Mouse (Mus musculus) layer of hippocampus, postnatal 10 days (tissue): ENCODE results near the gene Parva. TPM values are rescaled to one million over a fixed set of nuclear protein-coding genes. Genes with fewer than 3 reads are reported as not detected.

Experiments used
- DNase-seq, 2 experiments: peaks; one replicate each; pipeline ENCODE4 v3.0.0; 2021; ENCODE audit warnings: low spot score in 2 of 2
- total RNA-seq, 2 experiments: library from RNA; stranded (reverse); gene quantifications; 2 replicates each; pipeline ENCODE4 v1.2.3; 2021

Parva gene
- total RNA-seq, 2 experiments from 2014 or later = 50.9 to 56.0 TPM

DNA sequence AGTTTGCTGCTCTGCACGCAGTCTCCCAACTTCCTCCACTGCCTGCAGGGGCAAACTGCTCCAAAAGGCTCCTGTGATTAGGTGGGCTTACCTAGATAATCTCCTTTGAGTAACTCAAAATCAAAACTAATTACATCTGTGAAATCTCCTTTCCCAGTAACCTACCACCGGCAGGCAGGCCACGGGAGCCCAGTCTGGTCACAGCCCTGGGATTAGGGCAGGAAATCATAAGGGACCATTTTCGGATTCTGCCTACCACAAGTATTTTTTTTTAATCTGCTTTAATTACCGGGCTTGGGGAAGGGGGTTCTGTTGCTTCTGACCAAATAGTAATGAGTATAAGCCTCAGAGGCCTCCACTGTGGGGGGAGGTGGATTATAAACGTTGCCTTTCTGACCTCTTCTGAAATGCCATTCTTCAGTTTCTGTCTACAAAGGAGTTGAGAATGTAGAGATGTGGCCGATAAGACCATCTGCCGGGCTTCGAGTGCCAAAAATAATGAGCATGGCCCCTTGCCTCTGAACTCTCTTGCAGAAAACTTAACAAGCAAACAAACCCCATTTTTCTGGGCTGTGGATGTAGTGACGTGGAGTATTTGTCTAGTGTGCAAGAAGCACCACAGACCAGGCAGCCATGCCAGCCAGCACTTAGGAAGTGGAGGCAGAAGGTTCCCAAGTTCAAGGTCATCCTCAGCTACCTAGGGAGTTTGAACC lies 83.2 kb downstream of the Parva start:
- DNase-seq = no peak

DNA sequence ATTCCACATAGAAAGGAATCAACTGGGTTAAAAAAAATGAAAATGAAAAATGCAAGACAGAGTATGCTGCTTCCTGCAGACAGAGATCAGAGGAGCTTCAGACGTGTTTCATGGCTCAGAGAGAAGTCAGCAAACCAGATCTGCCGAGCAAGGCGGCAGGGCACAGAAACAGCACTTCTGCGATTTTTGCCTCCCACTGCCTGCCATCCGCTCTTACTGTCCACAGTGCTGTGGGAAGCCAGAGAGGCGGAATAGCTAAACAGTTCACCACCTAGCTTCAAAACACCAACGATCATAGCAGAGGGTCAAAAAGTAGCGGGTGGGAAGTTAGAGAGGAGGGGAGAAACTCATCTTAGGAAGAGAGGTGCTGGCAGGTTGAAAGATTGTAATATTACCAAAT lies 84.0 kb downstream of the Parva start:
- DNase-seq = no peak

DNA sequence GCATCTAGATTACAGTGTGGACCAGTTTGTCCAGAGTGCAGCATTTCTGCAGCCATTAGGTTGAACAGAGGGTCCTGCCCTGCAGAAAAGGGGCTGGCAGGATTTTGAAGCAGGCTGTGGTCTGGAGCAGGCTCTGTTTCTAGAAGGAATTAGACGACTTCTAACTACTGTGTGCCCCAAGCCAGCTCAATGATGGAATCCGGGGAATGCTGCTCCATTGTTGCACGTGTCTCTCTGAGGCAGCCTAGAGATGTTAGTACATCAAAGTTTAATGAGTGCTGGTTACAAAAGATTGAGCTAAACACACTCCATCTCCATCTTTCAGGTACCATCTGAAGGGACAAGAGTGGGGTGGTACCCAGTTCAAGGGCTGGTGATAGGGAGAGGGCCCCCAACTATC lies 85.0 kb downstream of the Parva start:
- DNase-seq = no peak

DNA sequence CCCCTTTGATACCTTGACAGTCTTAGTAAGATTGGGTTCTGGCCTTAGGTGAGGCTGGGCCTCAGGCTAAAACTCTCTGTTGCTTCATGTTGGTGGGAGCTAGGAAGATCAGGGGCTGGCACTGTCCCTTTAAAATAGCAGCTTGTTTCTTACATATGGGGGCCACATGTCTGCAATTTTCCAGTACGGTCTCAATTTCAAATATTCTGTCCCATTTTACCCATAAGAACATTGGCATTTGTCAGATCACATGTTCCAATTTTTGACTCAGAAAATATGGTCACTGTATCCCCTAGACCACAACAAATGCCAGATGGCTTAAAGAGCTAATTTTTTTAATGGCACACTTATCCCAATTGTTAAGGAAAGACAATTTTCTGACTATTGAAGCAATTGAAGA lies 85.6 kb downstream of the Parva start:
- no peak for DNase-seq

DNA sequence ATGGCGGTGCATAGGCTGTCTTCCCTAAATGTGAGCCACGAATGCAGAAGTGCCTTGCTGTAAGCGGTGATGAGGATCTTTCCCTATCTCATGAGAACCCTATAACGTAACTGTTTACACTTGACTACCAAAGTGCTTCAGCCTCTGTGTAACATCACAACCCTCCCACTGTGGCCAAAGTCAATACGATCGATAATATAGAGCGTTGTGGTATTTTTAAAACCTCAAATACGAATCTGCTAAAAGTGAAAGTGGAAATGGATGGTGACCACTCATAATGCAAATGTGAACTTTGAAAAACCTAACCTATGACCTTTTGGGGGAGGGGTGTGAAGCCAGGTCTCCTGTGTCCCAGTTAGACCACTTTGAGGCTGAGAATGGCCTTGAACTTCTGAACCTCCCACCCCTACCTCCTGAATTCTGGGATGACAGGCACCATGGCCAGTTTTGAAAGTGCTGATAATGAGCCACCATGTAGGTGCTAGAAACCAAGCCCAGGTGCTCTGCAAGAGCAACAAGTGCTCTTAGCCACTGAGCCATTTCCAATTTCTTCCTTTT lies 87.4 kb downstream of the Parva start:
- no peak for DNase-seq

DNA sequence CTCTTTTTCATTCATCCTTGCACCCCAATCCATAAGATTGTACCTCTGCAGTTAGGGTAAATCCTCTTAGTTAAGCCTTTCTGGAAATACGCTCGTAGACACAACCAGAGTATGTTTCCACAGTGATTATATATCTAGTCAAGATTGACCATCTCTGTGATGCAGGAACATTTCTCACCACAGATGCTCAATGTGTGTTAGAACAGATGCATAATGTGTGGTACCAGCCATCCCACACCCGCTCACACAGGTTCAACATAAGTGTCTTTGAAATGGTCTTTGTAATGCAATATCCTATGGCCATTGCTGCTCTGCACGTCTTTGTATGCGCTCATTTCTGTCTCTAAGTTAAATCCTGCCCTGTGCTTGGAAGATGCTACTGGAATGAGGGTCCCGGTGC lies 98.2 kb downstream of the Parva start:
- no peak for DNase-seq

DNA sequence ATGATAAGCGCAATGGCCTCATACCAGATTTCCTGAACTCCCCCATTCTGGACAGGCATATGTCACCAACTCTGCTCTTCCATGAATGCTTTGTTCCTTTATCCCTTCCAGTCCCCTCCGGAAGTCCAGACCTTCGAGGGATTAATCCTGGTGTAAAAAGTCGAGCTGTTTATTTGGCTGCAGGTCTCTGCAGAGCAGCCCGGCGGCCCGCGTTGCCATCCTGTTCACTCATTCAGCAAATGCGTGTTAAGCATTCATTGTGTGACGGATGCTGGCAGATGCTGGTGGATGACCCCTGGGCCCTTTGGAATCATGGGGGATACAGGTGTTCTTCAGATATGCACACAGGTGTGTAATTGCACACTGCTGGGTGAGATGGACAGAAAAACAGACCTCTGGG lies 98.9 kb downstream of the Parva start:
- DNase-seq = peak; percentile 31 to 42

DNA sequence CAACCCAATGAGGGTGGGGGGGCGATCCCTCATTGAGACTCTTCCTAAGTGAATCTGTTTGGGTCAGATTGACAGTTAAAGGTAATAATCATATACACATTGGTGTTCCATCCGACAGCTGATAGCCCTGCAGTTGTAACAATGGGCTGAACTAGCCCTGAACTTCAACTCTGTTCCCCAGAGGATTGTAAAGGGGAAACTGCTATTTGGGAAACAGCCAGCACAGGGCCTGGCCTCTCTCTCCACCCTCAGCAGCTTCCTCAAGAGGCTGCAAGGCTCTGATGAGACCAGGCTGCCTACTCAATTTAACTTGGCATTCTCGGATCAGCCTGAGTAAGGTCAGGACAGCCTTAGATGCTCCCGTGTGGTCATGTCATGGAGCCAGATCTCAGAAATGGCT lies 99.9 kb downstream of the Parva start:
- DNase-seq = no peak

DNA sequence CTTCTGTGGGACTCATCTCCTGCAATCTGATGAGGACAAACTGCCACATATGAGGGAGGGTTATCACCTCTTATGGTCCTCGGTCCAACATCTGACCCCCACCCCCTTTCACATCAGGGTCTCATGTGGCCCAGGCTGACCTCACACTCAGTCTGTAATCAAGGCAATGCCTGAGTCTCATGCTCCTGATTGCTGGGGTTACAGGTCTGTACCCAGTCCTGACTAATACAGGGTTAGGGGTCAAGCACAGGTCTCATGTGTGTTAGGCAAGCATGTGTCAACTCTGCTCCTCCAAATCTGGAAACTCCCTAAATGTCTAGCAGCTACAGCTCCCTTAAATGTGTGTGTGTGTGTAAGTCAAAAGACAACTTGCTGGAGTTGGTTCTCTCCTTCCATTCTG lies 100.8 kb downstream of the Parva start:
- no peak for DNase-seq

DNA sequence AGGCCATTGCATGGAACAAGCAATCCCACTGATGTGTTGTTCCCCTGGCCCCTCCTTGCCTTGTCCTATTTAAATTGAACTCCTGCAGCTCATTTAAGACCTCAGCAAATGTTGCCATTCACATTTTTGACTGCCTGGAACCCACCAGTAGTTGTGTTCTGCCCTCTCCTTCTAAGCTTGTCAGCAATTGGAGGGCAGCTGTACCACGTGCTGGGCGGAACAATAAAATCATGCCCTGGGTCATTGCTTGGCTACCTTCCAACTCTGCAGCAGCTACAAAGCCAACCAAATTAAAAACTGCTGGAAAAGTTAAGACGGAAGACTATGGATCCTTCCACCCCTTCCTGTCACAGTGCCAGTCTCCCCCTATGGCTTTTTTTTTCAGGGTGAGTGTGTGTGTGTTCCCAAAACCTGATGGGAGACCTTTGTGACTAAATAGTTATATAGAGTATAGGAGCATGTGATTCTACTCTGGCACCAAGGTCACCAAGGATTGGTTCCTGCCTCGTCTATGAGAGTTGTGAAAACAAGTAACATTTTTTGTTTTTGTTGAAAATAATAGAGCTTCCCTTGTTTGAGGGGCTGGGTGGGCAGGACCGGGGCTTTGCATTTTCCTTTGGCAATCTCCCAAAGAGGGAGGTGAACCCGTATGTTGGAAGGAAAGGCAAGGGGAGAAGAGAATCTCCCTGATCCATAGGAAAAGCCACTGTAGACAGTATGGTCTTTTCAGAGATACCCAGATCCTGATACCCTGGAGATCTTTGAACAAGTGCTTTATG lies 101.5 kb downstream of the Parva start:
- DNase-seq = no peak

DNA sequence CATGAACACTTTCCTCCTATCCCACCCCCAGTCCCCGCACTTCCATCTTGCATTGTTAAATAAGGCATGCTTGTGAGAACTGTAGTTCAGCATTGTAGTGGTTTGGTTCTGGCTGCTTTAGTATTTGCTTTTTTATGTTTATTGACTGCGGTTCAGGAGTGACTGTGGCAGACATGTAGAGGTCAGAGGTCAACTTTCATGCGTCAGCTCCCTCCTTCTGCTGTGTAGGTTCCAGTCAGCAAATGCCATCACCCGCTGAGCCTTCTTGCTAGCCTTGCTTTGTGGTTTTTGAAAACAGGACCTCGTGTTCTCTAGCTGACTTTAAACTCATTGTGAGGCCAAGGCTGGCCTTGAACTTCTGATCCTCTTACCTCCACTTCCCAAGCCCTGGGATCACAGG lies 103.6 kb downstream of the Parva start:
- no peak for DNase-seq

DNA sequence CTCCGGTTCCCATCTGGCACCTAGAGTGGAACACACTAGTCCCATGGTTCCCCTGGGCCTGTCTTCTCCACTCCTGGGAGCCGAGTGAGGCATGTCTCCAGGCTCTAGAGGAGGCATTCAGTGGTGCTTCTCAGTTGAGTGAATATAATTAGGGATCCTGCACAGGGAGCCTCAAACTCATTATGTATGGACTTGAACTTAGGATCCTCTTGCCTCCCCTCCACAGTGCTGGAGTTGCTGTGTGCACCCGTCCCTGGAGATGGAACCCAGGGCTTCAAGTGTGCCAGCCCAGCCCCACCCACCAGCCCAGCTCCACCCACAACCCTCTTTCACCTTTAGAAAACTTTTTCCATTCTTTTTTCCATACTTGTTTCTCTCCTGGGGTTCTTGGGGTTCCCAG lies 106.8 kb downstream of the Parva start:
- DNase-seq = no peak

DNA sequence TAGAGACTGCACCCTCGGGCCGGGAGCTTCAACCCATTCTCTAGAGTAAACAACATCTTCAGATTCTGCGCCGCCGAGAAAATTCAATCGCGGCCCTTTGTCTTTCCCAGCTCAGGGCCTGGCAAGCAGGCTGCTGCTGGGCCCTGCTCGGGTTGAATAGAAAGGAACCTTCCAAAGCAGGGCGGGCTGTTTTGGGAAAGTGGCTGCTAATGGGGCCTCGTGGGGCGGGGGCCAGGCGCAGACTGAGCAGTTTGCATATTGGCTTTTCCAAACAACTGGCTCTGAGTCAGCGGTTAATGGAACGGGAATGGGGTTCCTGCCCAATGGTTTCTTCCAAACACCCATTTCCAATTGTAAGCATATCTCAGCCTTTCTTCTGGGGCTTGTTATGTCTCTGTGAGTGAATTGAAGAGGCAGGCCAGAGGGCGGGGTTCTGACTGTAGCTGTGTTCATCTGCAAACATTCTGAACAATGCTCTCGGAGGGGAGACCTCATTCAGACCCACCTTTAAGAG lies 108.2 kb downstream of the Parva start:
- DNase-seq = peak; percentile 57 to 72

DNA sequence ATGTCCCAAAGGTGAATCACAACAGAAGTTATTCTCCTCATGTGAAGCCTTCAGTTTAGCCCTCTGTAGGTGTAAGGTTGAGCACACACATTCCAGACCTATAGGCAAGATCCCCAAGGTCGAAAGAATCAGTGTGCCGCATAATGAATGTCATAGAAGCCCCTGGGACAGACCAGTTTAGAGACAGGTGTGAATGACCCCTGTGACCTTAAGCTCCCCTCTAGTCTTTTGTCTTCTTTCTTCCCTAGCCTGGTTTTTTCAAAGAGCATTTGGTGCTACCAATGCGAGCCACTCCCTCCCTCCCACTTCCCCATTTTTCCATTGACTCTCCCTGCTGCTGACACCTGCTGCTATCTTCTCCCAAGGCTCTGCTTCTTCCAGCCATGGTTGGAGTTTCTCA lies 121.8 kb downstream of the Parva start:
- no peak for DNase-seq

DNA sequence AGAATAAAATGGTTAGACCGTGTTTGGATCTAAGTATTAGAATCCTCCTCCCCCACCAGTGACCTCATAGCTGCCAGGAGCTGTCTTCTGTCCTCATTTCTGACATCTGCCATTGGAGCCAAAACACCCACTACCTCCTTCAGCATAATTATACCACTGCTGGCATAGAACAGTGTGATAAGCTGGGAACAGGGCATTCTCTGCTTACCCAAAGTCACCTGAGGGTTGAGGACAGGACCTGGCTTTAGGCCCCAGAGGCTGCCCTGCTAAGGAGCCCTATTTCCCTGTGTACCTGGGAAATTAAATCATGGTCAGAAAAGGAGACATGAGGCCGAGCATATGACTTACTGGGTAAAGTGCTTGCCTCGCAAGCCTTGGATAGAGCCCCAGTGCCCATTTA lies 134.2 kb downstream of the Parva start:
- no peak for DNase-seq

DNA sequence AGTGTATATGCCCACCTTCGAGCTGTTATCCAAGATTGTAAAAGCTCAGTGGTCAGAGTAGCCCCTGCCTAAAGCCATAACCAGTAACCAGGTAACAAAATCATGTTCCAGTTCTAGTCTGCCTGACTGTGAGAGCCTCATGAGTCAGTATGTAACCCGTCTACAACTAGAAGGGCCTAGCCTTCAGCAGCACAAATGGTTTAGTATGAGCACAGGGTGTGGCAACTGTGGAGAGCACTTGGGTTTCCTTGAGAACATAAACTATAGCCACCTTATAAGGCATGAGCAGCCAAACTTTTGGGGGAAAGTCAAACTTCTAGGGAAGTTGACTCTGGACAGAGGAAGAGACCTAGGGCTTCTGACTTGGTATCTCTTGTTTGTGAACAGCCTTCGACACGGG lies 139.7 kb downstream of the Parva start:
- no peak for DNase-seq

DNA sequence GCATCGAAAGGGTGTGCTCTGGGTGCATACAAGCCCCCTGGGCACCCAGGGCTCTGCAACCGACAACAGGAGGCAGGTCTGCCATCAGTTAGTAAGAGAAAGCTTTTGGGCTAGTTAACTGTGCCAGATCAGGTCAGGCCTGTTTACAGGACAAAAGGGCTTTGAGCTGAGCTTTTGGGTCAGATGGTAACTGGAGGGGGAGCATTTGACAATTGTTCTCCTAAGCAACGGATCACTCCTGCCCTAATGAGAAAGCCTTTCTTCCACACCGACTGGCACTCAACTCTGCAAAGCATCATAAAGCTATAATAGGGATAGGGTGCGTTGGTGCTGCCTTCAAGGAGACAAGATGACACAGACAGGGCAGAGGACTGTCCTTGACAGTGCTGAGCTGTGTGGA lies 141.7 kb downstream of the Parva start:
- no peak for DNase-seq

DNA sequence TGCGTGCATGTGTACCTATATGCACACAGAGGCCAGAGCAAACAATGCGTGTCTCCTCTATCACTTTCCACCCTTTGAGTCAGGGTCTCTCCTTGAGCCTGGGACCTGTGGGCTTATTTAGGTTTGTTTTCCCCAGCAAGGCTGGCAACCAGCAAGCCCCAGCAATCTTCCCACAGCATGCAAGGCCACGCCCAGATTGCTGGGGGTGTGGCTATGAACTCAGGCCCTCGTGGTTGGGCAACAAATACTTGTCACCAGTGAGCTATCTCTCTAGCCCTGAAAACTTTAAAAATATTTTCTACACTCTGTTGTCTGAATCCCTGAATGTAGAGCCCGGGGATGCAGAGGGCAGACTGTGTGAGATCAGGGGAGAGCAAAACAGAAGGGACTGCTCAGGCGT lies 154.3 kb downstream of the Parva start:
- DNase-seq = no peak

DNA sequence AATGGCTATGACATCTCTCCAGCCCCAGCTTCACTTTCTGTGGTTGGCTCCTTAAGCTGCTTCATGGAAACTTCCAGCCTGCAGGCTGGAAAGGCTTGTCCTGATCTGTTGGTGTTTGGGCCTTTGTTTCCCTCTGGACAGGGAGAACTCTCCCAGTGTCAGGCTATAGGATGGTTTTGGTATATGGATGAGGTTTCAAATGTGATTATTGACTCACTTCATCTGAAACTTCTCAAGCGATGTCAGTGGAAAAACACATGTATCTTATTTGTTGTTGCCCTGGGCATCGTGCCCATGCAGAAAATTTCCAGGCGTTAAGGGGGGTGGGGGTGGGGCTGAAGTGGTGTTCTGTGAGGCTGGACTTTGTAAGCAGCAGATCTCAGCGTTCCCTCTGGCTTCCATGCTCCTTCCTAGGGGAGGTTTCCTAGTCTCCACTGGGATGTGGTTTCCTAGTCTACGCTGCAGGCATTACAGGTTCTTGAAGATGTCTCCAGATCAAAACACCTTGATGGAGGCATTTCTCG lies 155.6 kb downstream of the Parva start:
- DNase-seq = no peak

DNA sequence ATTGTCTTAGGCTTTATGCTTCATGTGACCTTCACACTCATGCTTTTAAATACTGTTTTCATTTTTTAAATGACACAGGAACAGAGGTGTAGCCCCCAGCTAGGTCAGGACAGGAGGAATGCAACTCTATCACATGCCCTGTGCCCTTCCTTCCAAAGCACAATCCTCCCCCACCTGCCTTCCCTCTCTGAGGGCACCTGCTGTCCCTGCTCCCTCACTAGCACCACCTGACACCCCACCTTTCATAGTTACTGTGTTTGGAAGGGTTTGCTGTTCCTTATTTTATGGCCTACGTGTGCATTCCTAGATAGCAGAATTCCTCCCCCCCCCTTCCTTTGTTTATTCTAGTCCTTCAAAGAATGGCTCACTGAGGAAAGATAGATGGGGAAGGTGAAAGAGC lies 160.1 kb downstream of the Parva start:
- DNase-seq = no peak

DNA sequence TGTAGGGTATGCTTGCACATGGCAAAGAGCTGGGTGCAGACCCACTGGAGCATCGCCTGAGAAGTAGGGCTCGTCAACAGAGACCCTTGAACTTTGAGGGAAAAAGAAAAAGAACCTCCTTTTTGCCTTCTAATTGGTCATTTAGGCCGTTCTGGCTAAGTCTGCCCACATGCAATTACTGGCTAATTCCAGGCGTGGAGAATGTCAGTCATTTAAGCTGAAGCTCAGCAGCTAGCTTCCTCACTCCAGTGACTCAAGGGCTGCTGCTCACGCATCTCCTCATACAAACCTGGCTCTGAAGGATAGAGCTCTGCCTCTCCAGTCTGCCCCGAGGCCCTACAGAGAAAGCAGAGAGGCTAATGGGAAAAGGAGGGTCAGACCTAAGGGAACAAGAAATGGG lies 162.2 kb downstream of the Parva start:
- DNase-seq = peak in 1 of 2 experiments; percentile 16

DNA sequence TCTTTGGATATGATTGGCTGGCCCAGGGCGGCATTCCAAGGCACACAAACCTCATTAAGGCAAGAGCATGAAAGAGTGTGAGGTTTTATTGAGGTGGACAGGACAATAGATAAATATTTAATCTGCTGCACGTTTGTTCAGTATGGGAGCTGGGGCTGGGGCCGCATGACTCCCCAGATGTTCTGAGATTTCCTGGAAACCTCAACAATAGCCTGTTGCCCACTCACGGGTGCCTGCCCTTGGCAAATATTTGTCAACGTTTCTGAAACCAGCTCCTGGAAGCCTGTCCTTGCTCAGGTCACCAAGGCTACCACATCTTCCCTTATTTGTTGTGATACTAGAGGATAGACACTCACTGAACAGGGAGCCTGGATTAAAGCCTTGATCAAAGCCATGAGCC lies 166.3 kb downstream of the Parva start:
- no peak for DNase-seq
